Mouse (Mus musculus) megakaryocyte, embryonic 14.5 days (primary cell): ENCODE measurements around the gene Ttc24.

ENCODE experiments used
- FLI1 ChIP-seq: IDR thresholded peaks from 2 replicates; pipeline ENCODE4 v1.6.1; 2012; ENCODE audit warnings: low read length, inconsistent platforms, mixed read lengths
- GATA1 ChIP-seq: IDR thresholded peaks from 3 replicates; pipeline ENCODE4 v1.6.1; 2012; ENCODE audit warnings: mixed read lengths, low read length, inconsistent platforms, borderline replicate concordance

GRCm38 (mm10) chr3:88033506-88033905, 44.6 kb downstream of the Ttc24 start:
- TF ChIP-seq GATA1: no peak
- no peak for TF ChIP-seq FLI1
